Mouse (Mus musculus): ENCODE data around the gene Vmn1r55. TPM values are rescaled to one million over a fixed set of nuclear protein-coding genes. Genes with fewer than 3 reads are reported as not detected.

Vmn1r55 gene
- polyA plus RNA-seq, 1 experiment = not detected

DNA sequence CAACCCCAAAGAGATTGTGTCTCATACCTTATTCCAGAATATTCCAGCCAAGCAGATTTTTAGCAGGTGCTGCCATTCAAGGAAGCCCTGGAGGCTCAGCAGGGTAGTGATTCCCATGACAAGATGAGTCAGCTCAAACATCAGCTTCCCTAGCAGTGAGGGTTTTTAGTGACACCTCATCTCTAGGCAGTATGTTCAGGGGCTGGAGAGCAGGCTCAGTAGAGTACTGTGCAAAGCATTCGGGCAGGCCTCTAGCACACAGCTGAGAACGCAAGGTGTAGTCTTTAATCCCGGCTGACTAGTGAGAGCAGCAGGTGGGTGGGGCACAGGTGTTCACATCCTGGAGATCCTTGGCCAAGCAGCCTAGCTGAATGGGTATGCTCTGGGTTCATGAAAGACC, 49.7 kb downstream of the Vmn1r55 start:
- Histone ChIP-seq H3K4me1 (ENCODE audit: control insufficient read depth, insufficient read depth, low read length) (no peaks in the 10 kb centered on the region), H3K27ac (ENCODE audit: insufficient read depth, low read length) (no peak overlapping the region), H3K4me3 (ENCODE audit: insufficient read depth, low read length) (no peak overlapping the region)
- no peak for TF ChIP-seq POLR2A (IDR thresholded peaks at IDR 0.05; ENCODE audit: extremely low read depth, insufficient read depth, low read length)
- TF ChIP-seq CTCF (IDR thresholded peaks at IDR 0.05; ENCODE audit: extremely low read depth, insufficient read depth, low read length) = no peak

DNA sequence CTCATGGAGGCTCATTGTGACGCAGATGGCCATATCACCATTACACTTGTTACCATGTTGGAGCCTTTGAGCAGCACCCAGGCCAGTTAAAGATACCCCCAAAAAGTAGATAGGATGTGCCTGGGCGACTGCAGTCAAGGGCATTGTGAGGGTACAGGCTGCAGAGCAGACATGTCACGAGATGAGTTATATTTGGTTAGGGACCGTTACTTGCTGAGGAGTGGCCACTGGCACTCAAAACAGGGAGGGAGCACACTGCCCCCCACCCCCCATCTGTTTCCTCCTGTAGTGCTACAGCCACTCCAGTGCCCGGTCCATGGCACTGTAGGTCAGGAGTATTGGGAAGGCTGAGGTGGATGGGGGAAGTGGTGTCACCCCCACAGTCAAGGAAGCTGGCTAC, 50.7 kb downstream of the Vmn1r55 start:
- Histone ChIP-seq H3K4me1 (ENCODE audit: control insufficient read depth, insufficient read depth, low read length) (no peaks in the 10 kb centered on the region), H3K27ac (ENCODE audit: insufficient read depth, low read length) (no peak overlapping the region), H3K4me3 (ENCODE audit: insufficient read depth, low read length) (no peak overlapping the region)
- TF ChIP-seq CTCF (IDR thresholded peaks at IDR 0.05; ENCODE audit: extremely low read depth, insufficient read depth, low read length) (no peak), POLR2A (IDR thresholded peaks at IDR 0.05; ENCODE audit: extremely low read depth, insufficient read depth, low read length) (no peak)

DNA sequence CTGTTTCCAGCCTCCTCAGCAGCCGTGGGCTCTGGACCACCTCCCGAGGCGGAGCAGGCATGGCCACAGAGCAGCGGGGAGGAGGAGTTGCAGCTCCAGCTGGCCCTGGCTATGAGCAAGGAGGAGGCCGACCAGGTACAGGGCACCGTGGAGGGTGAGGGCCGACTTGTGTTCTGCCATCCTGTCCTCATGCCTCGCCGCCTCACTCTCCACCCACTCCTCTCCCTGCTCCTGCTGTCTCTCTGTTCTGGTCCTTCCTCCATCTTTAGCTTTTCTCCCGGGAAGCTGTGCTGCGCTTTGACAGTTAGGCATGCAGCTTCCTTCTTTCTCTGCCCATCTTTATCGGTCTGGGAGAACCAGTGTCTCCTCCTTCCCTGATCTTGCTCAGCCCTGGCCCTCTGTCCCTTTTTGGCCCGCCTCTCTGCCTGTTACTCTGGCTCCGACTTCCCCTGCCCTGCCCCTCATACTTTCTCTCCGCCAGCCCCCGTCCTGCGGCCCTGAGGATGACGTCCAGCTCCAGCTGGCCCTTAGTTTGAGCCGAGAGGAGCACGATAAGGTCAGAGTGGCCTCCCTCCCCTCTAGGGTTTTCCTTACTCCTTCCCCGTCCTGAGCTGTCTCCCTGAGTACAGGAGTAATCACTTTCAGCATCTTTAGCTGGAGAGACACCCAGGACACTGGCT, 56.5 kb downstream of the Vmn1r55 start:
- TF ChIP-seq CTCF (IDR thresholded peaks at IDR 0.05; ENCODE audit: extremely low read depth, insufficient read depth, low read length) (no peak), POLR2A (IDR thresholded peaks at IDR 0.05; ENCODE audit: extremely low read depth, insufficient read depth, low read length) (no peak)
- no peak overlapping the region for H3K27ac ChIP-seq (ENCODE audit: insufficient read depth, low read length)
- H3K4me1 ChIP-seq (ENCODE audit: control insufficient read depth, insufficient read depth, low read length) = peaks cover 8% of the 10 kb centered on the region
- no peak overlapping the region for H3K4me3 ChIP-seq (ENCODE audit: insufficient read depth, low read length)

DNA sequence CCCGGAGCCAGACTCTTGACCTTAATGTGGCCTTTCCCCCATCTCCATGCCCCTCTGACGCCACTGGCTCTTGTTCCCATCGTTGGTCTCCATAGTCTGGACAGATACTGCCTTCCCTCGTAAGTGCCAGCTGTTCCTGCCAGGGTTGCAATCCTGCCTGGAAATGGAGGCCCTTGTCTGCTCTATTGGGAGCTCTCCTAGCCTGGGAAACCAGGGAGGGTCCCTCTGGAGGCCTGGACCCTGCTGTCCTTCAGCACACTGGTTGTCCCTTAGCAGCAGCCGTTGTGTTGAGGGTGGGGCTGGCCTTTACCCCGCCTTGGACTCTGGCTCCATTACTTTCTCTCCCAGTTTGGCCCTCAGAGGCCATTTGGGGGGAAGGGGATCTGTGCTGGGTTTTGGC, 57.1 kb downstream of the Vmn1r55 start:
- H3K27ac ChIP-seq (ENCODE audit: insufficient read depth, low read length) = no peak overlapping the region
- TF ChIP-seq CTCF (IDR thresholded peaks at IDR 0.05; ENCODE audit: extremely low read depth, insufficient read depth, low read length) (no peak), POLR2A (IDR thresholded peaks at IDR 0.05; ENCODE audit: extremely low read depth, insufficient read depth, low read length) (no peak)
- peaks cover 8% of the 10 kb centered on the region for H3K4me1 ChIP-seq (ENCODE audit: control insufficient read depth, insufficient read depth, low read length)
- H3K4me3 ChIP-seq (ENCODE audit: insufficient read depth, low read length) = no peak overlapping the region

DNA sequence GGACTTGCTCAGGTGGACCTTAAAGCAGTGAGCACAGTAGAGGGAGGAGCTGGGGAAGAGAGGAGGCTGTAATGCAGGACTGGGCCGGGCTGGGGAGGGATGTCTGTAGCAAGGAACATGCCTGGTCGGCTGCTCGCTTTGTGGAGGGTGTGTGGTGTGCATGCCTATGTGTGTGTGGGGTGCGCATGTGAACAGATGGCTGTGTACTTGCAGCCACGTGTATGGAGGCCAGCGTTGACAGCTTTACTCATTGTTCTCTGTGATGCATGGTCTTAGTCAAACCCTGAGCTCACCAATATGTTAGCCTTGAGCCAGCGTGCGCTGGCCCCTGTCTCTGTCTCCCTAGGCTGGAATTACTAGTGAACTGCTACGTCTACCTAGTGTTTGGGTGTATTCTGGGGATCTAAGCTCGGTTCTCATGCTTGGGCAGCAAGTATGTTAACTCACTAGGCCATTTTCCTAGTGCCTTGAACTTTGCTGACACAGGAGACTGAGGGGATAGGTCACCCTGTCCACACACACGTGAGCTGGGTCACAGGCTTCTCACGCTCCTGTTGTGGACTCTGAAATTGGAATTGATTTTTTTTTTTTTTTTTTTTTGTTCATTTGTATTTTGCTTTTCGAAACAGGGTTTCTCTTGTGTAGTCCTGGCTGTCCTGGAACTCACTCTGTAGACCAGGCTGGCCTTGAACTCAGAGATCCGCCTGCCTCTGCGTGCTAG, 58.3 kb downstream of the Vmn1r55 start:
- Histone ChIP-seq H3K4me3 (ENCODE audit: insufficient read depth, low read length) (no peak overlapping the region), H3K27ac (ENCODE audit: insufficient read depth, low read length) (no peak overlapping the region), H3K4me1 (ENCODE audit: control insufficient read depth, insufficient read depth, low read length) (peaks cover 8% of the 10 kb centered on the region)
- TF ChIP-seq POLR2A (IDR thresholded peaks at IDR 0.05; ENCODE audit: extremely low read depth, insufficient read depth, low read length) (no peak), CTCF (IDR thresholded peaks at IDR 0.05; ENCODE audit: extremely low read depth, insufficient read depth, low read length) (no peak)

DNA sequence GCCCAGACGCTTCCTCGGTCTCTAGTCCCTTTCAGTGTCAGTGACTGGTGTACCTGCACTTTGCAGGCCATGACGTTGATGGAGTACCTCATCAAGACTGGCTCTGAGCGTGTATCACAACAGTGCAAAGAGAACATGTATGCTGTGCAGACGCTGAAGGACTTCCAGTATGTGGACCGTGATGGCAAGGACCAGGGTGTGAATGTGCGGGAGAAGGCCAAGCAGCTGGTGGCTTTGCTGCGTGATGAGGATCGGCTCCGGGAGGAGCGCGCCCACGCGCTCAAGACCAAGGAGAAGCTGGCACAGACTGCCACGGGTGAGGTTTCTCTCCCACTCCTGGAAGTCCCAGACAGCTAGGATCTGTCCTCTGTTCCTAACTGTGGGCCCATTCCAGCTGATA, 59.6 kb downstream of the Vmn1r55 start:
- Histone ChIP-seq H3K27ac (ENCODE audit: insufficient read depth, low read length) (no peak overlapping the region), H3K4me3 (ENCODE audit: insufficient read depth, low read length) (no peak overlapping the region), H3K4me1 (ENCODE audit: control insufficient read depth, insufficient read depth, low read length) (peaks cover 8% of the 10 kb centered on the region)
- TF ChIP-seq POLR2A (IDR thresholded peaks at IDR 0.05; ENCODE audit: extremely low read depth, insufficient read depth, low read length) (no peak), CTCF (IDR thresholded peaks at IDR 0.05; ENCODE audit: extremely low read depth, insufficient read depth, low read length) (no peak)

DNA sequence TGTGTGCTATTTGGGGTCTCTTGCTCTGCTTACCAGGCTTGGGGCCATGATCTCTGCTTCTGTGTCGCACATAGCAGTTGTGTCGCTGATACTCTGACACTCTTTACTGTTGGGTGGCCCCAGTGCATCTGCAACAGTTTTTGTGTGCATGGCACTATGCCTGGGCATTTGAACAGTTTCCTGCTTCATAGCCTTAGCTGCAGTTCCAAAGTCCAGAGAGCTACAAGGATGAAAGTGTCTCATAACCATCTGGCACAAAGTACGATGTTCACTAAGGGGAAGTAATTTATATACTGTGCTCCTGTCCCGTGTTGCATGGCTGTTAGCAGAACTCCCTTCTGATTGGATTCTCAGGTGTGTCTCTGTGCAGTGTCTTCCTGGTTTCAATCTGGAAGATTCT, 61.6 kb downstream of the Vmn1r55 start:
- Histone ChIP-seq H3K27ac (ENCODE audit: insufficient read depth, low read length) (no peak overlapping the region), H3K4me3 (ENCODE audit: insufficient read depth, low read length) (no peak overlapping the region), H3K4me1 (ENCODE audit: control insufficient read depth, insufficient read depth, low read length) (peaks cover 8% of the 10 kb centered on the region)
- TF ChIP-seq CTCF (IDR thresholded peaks at IDR 0.05; ENCODE audit: extremely low read depth, insufficient read depth, low read length) (no peak), POLR2A (IDR thresholded peaks at IDR 0.05; ENCODE audit: extremely low read depth, insufficient read depth, low read length) (no peak)

DNA sequence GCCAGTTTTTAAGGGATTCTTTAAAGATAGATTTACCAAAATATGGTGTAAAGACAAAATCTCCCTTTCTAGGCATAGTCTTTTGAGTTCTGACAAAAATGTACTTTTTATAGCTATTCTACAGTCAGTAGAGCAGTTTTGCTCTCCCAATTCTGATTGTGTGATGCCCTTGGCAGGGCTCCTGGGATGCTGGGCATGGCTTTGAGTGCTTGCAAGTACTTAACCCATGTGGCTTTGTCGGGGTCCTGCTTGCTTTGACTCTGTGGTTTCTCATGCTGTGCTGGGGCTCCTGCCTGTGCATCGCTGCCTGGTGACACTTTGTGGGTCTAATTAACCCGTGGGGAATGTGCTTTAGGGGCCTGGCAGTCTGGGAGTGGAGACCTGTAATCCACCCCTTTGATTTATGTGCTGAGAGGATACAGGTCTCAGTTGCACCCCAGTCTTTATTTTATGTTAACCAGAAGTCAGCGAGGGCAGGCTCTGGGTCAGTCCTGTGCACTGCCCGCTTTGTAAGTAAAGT, 62.5 kb downstream of the Vmn1r55 start:
- no peak for TF ChIP-seq POLR2A (IDR thresholded peaks at IDR 0.05; ENCODE audit: extremely low read depth, insufficient read depth, low read length)
- no peak for TF ChIP-seq CTCF (IDR thresholded peaks at IDR 0.05; ENCODE audit: extremely low read depth, insufficient read depth, low read length)
- Histone ChIP-seq H3K4me3 (ENCODE audit: insufficient read depth, low read length) (no peak overlapping the region), H3K4me1 (ENCODE audit: control insufficient read depth, insufficient read depth, low read length) (peaks cover 9% of the 10 kb centered on the region), H3K27ac (ENCODE audit: insufficient read depth, low read length) (no peak overlapping the region)

DNA sequence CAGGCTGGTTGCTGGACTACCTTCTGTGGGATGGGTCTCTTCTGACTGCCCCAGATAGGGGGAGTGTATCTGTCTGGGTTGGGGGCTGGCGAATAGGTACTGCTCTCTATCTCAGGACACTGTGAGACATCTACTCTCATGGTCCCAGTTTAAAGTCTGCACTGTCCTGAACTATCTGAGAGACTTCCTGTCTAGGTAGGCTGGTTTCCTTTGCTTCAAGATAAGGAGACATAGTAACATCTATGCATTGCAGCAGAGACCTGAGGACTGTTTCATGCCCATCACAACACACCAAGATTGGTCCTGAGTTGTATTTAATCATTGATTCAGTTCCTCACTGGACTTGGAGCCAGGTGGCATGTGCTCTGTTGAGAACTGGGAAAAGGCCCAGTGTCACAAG, 64.0 kb downstream of the Vmn1r55 start:
- peaks cover 8% of the 10 kb centered on the region for H3K4me1 ChIP-seq (ENCODE audit: control insufficient read depth, insufficient read depth, low read length)
- H3K4me3 ChIP-seq (ENCODE audit: insufficient read depth, low read length) = no peak overlapping the region
- no peak overlapping the region for H3K27ac ChIP-seq (ENCODE audit: insufficient read depth, low read length)
- TF ChIP-seq CTCF (IDR thresholded peaks at IDR 0.05; ENCODE audit: extremely low read depth, insufficient read depth, low read length) (no peak), POLR2A (IDR thresholded peaks at IDR 0.05; ENCODE audit: extremely low read depth, insufficient read depth, low read length) (no peak)
